Mouse (Mus musculus) macrophage (primary cell): Measurements from ENCODE around the gene Efcab2. TPM values are rescaled to one million over a fixed set of nuclear protein-coding genes. Genes with fewer than 3 reads are reported as not detected.

Experiments used
- H3K27ac ChIP-seq: fragments of 350-480 bp; formaldehyde crosslinking; 2 replicates; pipeline ENCODE4 v1.9.0; 2021
- H3K36me3 ChIP-seq: fragments of 350-480 bp; formaldehyde crosslinking; 2 replicates; pipeline ENCODE4 v1.9.0; 2021; ENCODE audit errors: inconsistent target
- H3K4me3 ChIP-seq: fragments of 350-480 bp; formaldehyde crosslinking; 2 replicates; pipeline ENCODE4 v1.9.0; 2021; ENCODE audit errors: inconsistent target
- H3K79me2 ChIP-seq: fragments of 350-480 bp; formaldehyde crosslinking; 2 replicates; pipeline ENCODE4 v1.9.0; 2021; ENCODE audit errors: inconsistent target
- WGBS: methylation state at CpG from one replicate; pipeline ENCODE4 v1.1.7; 2026; ENCODE audit warnings: inconsistent platforms; ENCODE audit not compliant: missing documents; 5-methylcytosine and 5-hydroxymethylcytosine counted together
- polyA plus RNA-seq: library from polyadenylated mRNA; stranded (reverse); fragments of 250-400 nt; gene quantifications from 3 replicates; pipeline ENCODE4 v1.2.4, GENCODE M21; 2018; ENCODE audit warnings: inconsistent platforms

Gene Efcab2
- polyA plus RNA-seq, 1 experiment from 2014 or later: 3.6 TPM

DNA sequence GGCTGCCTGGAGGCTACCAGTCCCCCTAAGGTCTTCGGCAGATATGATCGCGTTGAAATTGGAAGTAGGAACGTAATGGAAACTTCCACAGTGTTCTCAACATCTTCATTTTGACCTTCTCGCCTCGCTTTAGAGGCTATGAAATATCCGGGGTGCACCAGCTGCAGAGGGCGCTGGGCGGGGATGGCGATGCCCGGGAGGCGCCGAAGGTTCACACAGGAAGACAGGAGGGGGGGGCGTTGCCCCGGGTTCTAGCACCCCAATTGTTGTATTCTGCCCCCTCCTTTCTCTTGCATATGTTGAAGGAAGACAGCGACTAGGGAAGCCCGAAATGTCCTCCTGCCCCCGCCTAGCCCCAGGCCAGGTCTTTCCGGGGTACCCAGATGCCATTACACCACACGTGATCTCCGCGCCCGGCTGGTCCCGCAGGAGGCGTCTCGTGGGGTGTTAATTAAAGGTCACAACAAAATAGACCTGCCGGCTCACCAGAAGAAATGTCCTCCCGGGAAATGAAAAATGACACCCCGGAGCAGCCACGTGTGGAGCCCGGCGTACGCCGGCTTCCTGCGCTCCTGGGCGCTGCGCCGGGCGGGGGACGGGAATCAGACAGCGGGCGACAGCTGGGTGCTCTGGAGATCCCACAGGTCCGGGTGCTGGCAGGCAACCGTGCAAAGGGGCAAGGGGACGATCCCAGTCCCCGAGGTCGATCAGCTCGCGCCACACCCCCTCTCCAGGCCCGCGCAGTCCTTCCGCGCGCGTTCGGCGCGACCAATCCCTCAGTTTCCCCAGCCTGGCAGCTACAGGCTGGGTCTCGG lies 121.9 kb downstream of the Efcab2 start:
- Histone ChIP-seq H3K27ac (no peak overlapping the region), H3K36me3 (no peaks in the 10 kb centered on the region), H3K79me2 (no peaks in the 10 kb centered on the region), H3K4me3 (no peak overlapping the region)
- WGBS: under 1% methylated on average over 59 of the region's 59 CpGs

- Histone ChIP-seq H3K36me3 (no peaks in the 10 kb centered on the region), H3K4me3 (no peak within 1 kb of the TSS), H3K79me2 (no peaks in the 10 kb centered on the region), H3K27ac (no peak within 1 kb of the TSS)
- 1% methylated on average over 89 of the region's 92 CpGs for WGBS
Observed at GRCm38 (mm10) chr1:178528431-178529351, 122.8 kb downstream of the Efcab2 start, which contains the start of gene Kif26b. Kif26b (plus strand) TSS chr1:178529125.

GRCm38 (mm10) chr1:178529512-178530300 lies 123.8 kb downstream of the Efcab2 start:
- Histone ChIP-seq H3K27ac (no peak overlapping the region), H3K36me3 (no peaks in the 10 kb centered on the region), H3K79me2 (no peaks in the 10 kb centered on the region), H3K4me3 (no peak overlapping the region)
- WGBS: 3% methylated on average over 38 of the region's 38 CpGs

GRCm38 (mm10) chr1:178530301-178531078 lies 124.6 kb downstream of the Efcab2 start:
- WGBS: 1% methylated on average over 59 of the region's 62 CpGs
- no peaks in the 10 kb centered on the region for H3K36me3 ChIP-seq
- H3K4me3 ChIP-seq: no peak overlapping the region

More at GRCm38 (mm10) chr1:178530301-178531078, 124.6 kb downstream of the Efcab2 start:
- Histone ChIP-seq H3K27ac (no peak overlapping the region), H3K79me2 (no peaks in the 10 kb centered on the region)

Other genes starting within 250 kb of the Efcab2 start
- 9.5 to 11.5 TPM (median 10.7 TPM) in 3 replicates for gene Desi2, start 218.7 kb upstream of the Efcab2 start, polyA plus RNA-seq
- gene Cox20, start 87.0 kb upstream of the Efcab2 start, polyA plus RNA-seq: 51.8 to 122 TPM (median 57.3 TPM) in 3 replicates
- gene Hnrnpu, start 68.3 kb upstream of the Efcab2 start, polyA plus RNA-seq: 232 to 437 TPM (median 252 TPM) in 3 replicates
- not detected in 3 replicates for gene Kif26b, start 123.0 kb downstream of the Efcab2 start, polyA plus RNA-seq